Mouse (Mus musculus): ENCODE results near the gene Gtf3a.

GRCm38 (mm10) chr5:146942965-146943364 lies 5.5 kb upstream of the Gtf3a start:
- no peak for TF ChIP-seq CTCF (IDR thresholded peaks at IDR 0.05; ENCODE audit: low read depth)
- TF ChIP-seq EP300 (IDR thresholded peaks at IDR 0.05; ENCODE audit: low read depth), result no peak
